Mouse (Mus musculus) thymus, adult 2 months (tissue): ENCODE measurements around the gene Mgmt.

Experiments
- CTCF ChIP-seq: fragments of 200-500 bp; IDR thresholded peaks from 2 replicates; pipeline ENCODE4 v1.5.1; 2012; ENCODE audit warnings: mild to moderate bottlenecking, control low read depth, low read length, moderate library complexity, borderline replicate concordance; ENCODE audit not compliant: control insufficient read depth, poor library complexity, insufficient read depth; ENCODE audit errors: extremely low read depth
- POLR2A ChIP-seq: fragments of 200-500 bp; IDR thresholded peaks from 2 replicates; pipeline ENCODE4 v1.6.1; 2012; ENCODE audit warnings: mild to moderate bottlenecking, low read length, control low read depth, moderate library complexity; ENCODE audit not compliant: control insufficient read depth, poor library complexity, insufficient read depth; ENCODE audit errors: extremely low read depth

- no peak for TF ChIP-seq POLR2A
- no peak for TF ChIP-seq CTCF
These were observed 124.2 kb downstream of the Mgmt start for GRCm38 (mm10) chr7:137018614-137019013.
